Mouse (Mus musculus) limb, embryonic 11.5 days (tissue): Measurements from ENCODE around the gene Rae1. TPM values are rescaled to one million over a fixed set of nuclear protein-coding genes. Genes with fewer than 3 reads are reported as not detected.

Source experiments
- ATAC-seq: fragments of 200-750 bp; cut with Nextera tagmentation; 2 replicates; pipeline ENCODE4 v1.8.0; 2017; ENCODE audit warnings: low read depth; ENCODE audit not compliant: insufficient number of reproducible peaks, low FRiP score, low TSS enrichment
- DNase-seq: peaks from one replicate; pipeline ENCODE4 v3.0.0-alpha.2; 2015; ENCODE audit warnings: low spot score
- H3K27ac ChIP-seq: fragments of 300-500 bp; sonication (generic); replicated peaks from 2 replicates; pipeline ENCODE4 v1.5.1; 2014; ENCODE audit warnings: low read depth, mild to moderate bottlenecking, low read length
- H3K27me3 ChIP-seq: fragments of 300-500 bp; sonication (generic); 2 replicates; pipeline ENCODE4 v1.6.1; 2014; ENCODE audit warnings: mild to moderate bottlenecking, low read length, mixed read lengths; ENCODE audit not compliant: control insufficient read depth, insufficient read depth
- H3K36me3 ChIP-seq: fragments of 300-500 bp; sonication (generic); 2 replicates; pipeline ENCODE4 v1.6.1; 2014; ENCODE audit warnings: mild to moderate bottlenecking, low read length, moderate library complexity, mixed read lengths; ENCODE audit not compliant: control insufficient read depth, insufficient read depth
- H3K4me1 ChIP-seq: fragments of 300-500 bp; sonication (generic); 2 replicates; pipeline ENCODE4 v1.6.1; 2014; ENCODE audit warnings: low read length, mixed read lengths; ENCODE audit not compliant: control insufficient read depth, insufficient read depth
- H3K4me2 ChIP-seq: fragments of 300-500 bp; sonication (generic); 2 replicates; pipeline ENCODE4 v1.6.1; 2014; ENCODE audit warnings: low read depth, mild to moderate bottlenecking, moderate library complexity; ENCODE audit not compliant: severe bottlenecking
- H3K4me3 ChIP-seq: fragments of 300-500 bp; sonication (generic); 2 replicates; pipeline ENCODE4 v1.5.1; 2014; ENCODE audit warnings: low read depth, low read length
- H3K9ac ChIP-seq: fragments of 300-500 bp; sonication (generic); 2 replicates; pipeline ENCODE4 v1.6.1; 2014; ENCODE audit warnings: mild to moderate bottlenecking, low read length
- H3K9me3 ChIP-seq: fragments of 300-500 bp; sonication (generic); 2 replicates; pipeline ENCODE4 v1.6.1; 2016; ENCODE audit warnings: low read length; ENCODE audit not compliant: control insufficient read depth
- WGBS: fragments of 180-500 bp; shearing (Covaris S2); extraction: QIAGEN DNeasy Blood & Tissue Kit; methylation state at CpG from one replicate; pipeline ENCODE4 v1.1.7; 2014; 5-methylcytosine and 5-hydroxymethylcytosine counted together
- polyA plus RNA-seq: library from polyadenylated mRNA; unstranded; fragments of >200 nt; fragmentation: Nextera tagmentation; extraction: Ambion mirVana; gene quantifications from 2 replicates; pipeline ENCODE4 v1.2.1, GENCODE M21; 2014

The Rae1 gene
- polyA plus RNA-seq, 1 experiment from 2014 or later, result 172 TPM

- no peak overlapping the region for H3K4me2 ChIP-seq
- WGBS, result 86% methylated on average over 5 of the region's 5 CpGs
- H3K9me3 ChIP-seq, result no peaks in the 10 kb centered on the region
- ATAC-seq (no peak), DNase-seq (no peak)
- no peak overlapping the region for H3K4me3 ChIP-seq
- H3K27ac ChIP-seq, result no peak overlapping the region
- no peaks in the 10 kb centered on the region for H3K27me3 ChIP-seq
- no peak overlapping the region; the same call in 1 of the 2 replicates for H3K9ac ChIP-seq
- peaks cover 22% of the 10 kb centered on the region for H3K36me3 ChIP-seq
- peaks cover 12% of the 10 kb centered on the region for H3K4me1 ChIP-seq
Measured at GRCm38 (mm10) chr2:173026286-173026685, 26.4 kb downstream of the Rae1 start.

- no peak overlapping the region; the same call in 1 of the 2 replicates for H3K9ac ChIP-seq
- H3K4me1 ChIP-seq, result peaks cover 12% of the 10 kb centered on the region
- H3K27ac ChIP-seq, result no peak overlapping the region
- peaks cover 23% of the 10 kb centered on the region for H3K36me3 ChIP-seq
- H3K9me3 ChIP-seq, result no peaks in the 10 kb centered on the region
- H3K4me2 ChIP-seq, result no peak overlapping the region
- no peaks in the 10 kb centered on the region for H3K27me3 ChIP-seq
- no peak overlapping the region; the same call in 1 of the 2 replicates for H3K4me3 ChIP-seq
- ATAC-seq (no peak), DNase-seq (no peak)
- 81% methylated on average over 3 of the region's 3 CpGs for WGBS
Measured at GRCm38 (mm10) chr2:173026688-173027131, 26.8 kb downstream of the Rae1 start.

GRCm38 (mm10) chr2:173027169-173027823 lies 27.4 kb downstream of the Rae1 start:
- whole genome bisulfite sequencing, result 92% methylated on average over 6 of the region's 6 CpGs
- H3K9ac ChIP-seq, result no peak overlapping the region
- H3K9me3 ChIP-seq, result no peaks in the 10 kb centered on the region
- ATAC-seq, result no peak
- no peak overlapping the region for H3K27ac ChIP-seq
- H3K4me3 ChIP-seq, result no peak overlapping the region
- DNase-seq, result no peak
- H3K4me2 ChIP-seq, result no peak overlapping the region
- H3K4me1 ChIP-seq, result peaks cover 12% of the 10 kb centered on the region
- peaks cover 26% of the 10 kb centered on the region for H3K36me3 ChIP-seq
- H3K27me3 ChIP-seq, result no peaks in the 10 kb centered on the region

GRCm38 (mm10) chr2:173027824-173028495 lies 28.0 kb downstream of the Rae1 start:
- Histone ChIP-seq H3K4me2 (no peak overlapping the region), H3K9ac (no peak overlapping the region), H3K4me3 (no peak overlapping the region), H3K36me3 (peaks cover 30% of the 10 kb centered on the region), H3K27ac (no peak overlapping the region), H3K4me1 (peaks cover 12% of the 10 kb centered on the region), H3K9me3 (no peaks in the 10 kb centered on the region), H3K27me3 (no peaks in the 10 kb centered on the region)
- 83% methylated on average over 4 of the region's 4 CpGs for WGBS
- ATAC-seq (no peak), DNase-seq (no peak)

DNA sequence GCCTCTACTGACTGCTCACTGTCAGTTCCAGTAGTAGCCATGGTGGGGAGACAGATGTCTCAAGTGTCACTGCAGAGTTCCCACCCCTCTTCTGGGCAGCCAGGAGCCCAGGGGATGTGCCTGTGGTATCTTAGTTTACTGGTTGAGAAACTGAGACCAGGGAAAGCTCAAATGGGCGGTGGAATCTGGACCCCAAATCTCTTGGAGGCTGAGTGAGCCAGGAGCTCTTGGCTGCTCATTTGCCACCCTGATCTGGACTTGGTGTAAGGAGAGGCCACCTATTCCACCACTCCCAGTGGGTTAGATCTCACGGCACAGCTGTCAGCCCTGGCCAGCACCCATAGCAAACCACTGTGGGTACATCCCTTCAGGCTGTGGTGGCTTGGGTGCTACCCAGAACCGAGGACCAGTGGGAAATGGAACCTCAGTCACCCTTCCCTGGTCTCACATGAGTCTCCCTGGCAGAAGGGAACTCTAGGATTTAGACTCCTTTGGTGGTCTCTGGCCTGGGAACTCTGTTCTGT lies 28.7 kb downstream of the Rae1 start:
- Histone ChIP-seq H3K27ac (no peak overlapping the region), H3K9me3 (no peaks in the 10 kb centered on the region), H3K4me2 (no peak overlapping the region), H3K36me3 (peaks cover 33% of the 10 kb centered on the region), H3K4me3 (no peak overlapping the region), H3K4me1 (peaks cover 12% of the 10 kb centered on the region), H3K9ac (no peak overlapping the region), H3K27me3 (no peaks in the 10 kb centered on the region)
- no peak for ATAC-seq
- no peak for DNase-seq
- WGBS, result 90% methylated on average over 3 of the region's 3 CpGs

- peaks cover 43% of the 10 kb centered on the region for H3K36me3 ChIP-seq
- H3K27ac ChIP-seq, result no peak overlapping the region
- 74% methylated on average over 12 of the region's 12 CpGs for WGBS
- ATAC-seq (no peak), DNase-seq (no peak)
- no peak overlapping the region for H3K9ac ChIP-seq
- no peak overlapping the region for H3K4me3 ChIP-seq
- H3K9me3 ChIP-seq, result no peaks in the 10 kb centered on the region
- peaks cover 12% of the 10 kb centered on the region; the same call in 1 of the 2 replicates for H3K4me1 ChIP-seq
- H3K4me2 ChIP-seq, result no peak overlapping the region
- no peaks in the 10 kb centered on the region for H3K27me3 ChIP-seq
Measured at GRCm38 (mm10) chr2:173030591-173031338, 30.8 kb downstream of the Rae1 start.

GRCm38 (mm10) chr2:173033531-173033930 lies 33.6 kb downstream of the Rae1 start:
- Histone ChIP-seq H3K9ac (no peak overlapping the region), H3K4me1 (no peaks in the 10 kb centered on the region), H3K27me3 (no peaks in the 10 kb centered on the region), H3K9me3 (no peaks in the 10 kb centered on the region), H3K27ac (no peak overlapping the region), H3K4me3 (no peak overlapping the region), H3K4me2 (no peak overlapping the region), H3K36me3 (peaks cover 37% of the 10 kb centered on the region)
- no peak for ATAC-seq
- 94% methylated on average over 13 of the region's 13 CpGs for WGBS
- no peak for DNase-seq

DNA sequence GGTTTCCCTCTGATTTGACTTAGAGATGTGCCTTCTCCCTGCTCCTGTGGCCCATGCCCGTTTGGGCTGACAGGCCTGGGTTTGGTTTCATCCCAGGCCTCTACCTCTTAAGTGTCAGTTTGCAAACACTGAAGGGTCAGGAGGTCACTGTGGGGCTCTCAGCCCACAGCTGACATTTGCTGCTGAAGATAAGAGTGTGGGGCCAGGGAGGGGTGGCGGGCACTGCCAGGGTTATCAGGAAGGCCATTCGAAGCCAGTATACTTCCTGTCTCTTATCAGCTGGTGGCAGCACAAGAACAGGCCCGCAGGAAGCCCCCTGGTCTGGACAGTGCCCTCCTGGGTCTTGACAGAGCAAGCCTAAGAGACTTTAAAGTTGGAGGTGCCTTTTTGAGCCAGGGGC lies 35.1 kb downstream of the Rae1 start:
- Histone ChIP-seq H3K27ac (no peak overlapping the region), H3K4me2 (no peak overlapping the region), H3K4me3 (no peak overlapping the region), H3K36me3 (peaks cover 31% of the 10 kb centered on the region), H3K9me3 (no peaks in the 10 kb centered on the region), H3K27me3 (no peaks in the 10 kb centered on the region), H3K4me1 (no peaks in the 10 kb centered on the region), H3K9ac (no peak overlapping the region)
- no peak for DNase-seq
- ATAC-seq, result no peak
- 60% methylated on average over 4 of the region's 4 CpGs for WGBS
